Comparison of ENCODE assay signal across 8 mouse cellular contexts in the genomic region with DNA sequence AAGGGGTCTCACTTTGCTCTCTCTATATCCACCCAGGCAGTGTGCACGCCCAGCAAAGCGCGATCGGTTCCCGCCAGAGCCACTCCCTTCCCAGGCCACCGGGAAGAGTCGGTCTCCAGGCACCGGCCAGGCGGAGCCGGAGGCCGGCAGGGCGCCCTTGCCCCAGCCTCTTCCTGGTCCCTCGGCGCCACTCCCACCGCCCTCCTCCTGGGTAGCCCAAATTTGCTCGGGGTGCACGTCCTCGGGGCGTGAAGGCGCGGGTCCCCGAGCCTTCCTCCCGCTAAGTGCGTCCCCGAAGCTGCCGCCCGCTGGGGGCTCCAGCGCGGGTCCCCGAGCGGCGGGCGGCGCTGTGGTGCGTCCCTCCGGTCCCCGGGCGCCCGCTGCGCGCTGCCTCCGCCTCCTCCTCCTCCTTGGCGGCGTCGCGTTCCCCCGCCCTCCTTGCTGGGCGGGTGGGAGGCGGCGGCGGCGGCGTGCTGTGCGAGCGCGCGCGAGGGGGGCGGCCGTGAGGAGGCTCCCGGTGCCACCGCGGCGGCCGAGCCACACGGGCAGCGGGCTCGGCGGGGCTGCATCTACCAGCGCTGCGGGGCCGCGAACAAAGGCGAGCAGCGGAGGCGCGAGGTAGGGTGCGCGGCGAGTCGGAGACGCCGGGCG. TPM values are rescaled to one million over a fixed set of nuclear protein-coding genes. Genes with fewer than 3 reads are reported as not detected.
A peak's percentile ranks its signal among the peaks of the same experiment; 100 is the strongest.
DNase-seq lines count a peak whose midpoint lies in the region; ATAC-seq and TF ChIP-seq lines count a peak whose summit lies in the region.

Gene Sh3rf1 (plus strand): TSS at position 144 of the 651 bp plus-strand sequence.

- intact Hi-C loops in heart, postnatal 14 days (cut with DNase I) = loop anchor here (2.0 to 10.0 kb wide), 4 partner anchors 93 to 257 kb away; no protein-coding TSS in a partner anchor

- no peak for TF ChIP-seq EP300 in ES-Bruce4 (IDR thresholded peaks at IDR 0.05; ENCODE audit: insufficient read depth, low read depth, low read length)

- peak; percentile 89 for ATAC-seq in forebrain, embryonic 15.5 days (replicated peaks)
- peak; percentile 63 for ATAC-seq in neutrophil, adult 5-6 weeks (ENCODE audit: extremely low read depth, insufficient number of reproducible peaks, low FRiP score, poor library complexity, severe bottlenecking)

- peak; percentile 42 for DNase-seq in c-Kit-positive CD71-negative TER-119-negative erythroid progenitor cells, embryonic 14.5 days (ENCODE audit: low read depth)
- DNase-seq in heart, postnatal 14 days = peak; percentile 87 to 91
- peak; percentile 72 to 78 for DNase-seq in layer of hippocampus, adult 18-20 months (ENCODE audit: low spot score in 2 of 2)
- peak; percentile 81 for DNase-seq in lung, adult 2 months
- DNase-seq in thymus, adult 18-20 months = peak; percentile 62 to 72

- peaks cover 2% of the 10 kb centered on the region for H3K4me1 ChIP-seq in ES-Bruce4 (ENCODE audit: control insufficient read depth, insufficient read depth, low read length)
- H3K4me1 ChIP-seq in forebrain, embryonic 15.5 days = peaks cover 41% of the 10 kb centered on the region
- H3K4me1 ChIP-seq in lung, adult 2 months (ENCODE audit: control insufficient read depth, insufficient read depth, low read length) = peaks cover 6% of the 10 kb centered on the region

- no peaks in the 10 kb centered on the region for H3K9me3 ChIP-seq in ES-Bruce4 (replicated peaks; ENCODE audit: control insufficient read depth, insufficient read depth, low read length, poor library complexity, severe bottlenecking)
- H3K9me3 ChIP-seq in forebrain, embryonic 15.5 days = no peaks in the 10 kb centered on the region

- TF ChIP-seq CTCF in ES-Bruce4 (IDR thresholded peaks at IDR 0.05; ENCODE audit: low read depth, low read length) = no peak
- no peak for TF ChIP-seq CTCF in lung, adult 2 months (IDR thresholded peaks at IDR 0.05; ENCODE audit: insufficient read depth, low read length)

- WGBS in forebrain, embryonic 15.5 days = under 1% methylated on average over 77 of the region's 84 CpGs
- WGBS in lung, adult 2 months = under 1% methylated on average over 73 of the region's 84 CpGs

- peak within 1 kb of the TSS; percentile 84 for H3K4me2 ChIP-seq in forebrain, embryonic 15.5 days (replicated peaks)

- no peak for TF ChIP-seq POLR2A in ES-Bruce4 (IDR thresholded peaks at IDR 0.05; ENCODE audit: insufficient read depth, low read length)
- TF ChIP-seq POLR2A in lung, adult 2 months (IDR thresholded peaks at IDR 0.05; ENCODE audit: borderline replicate concordance, extremely low read depth, low read depth, low read length) = peak; percentile 41; the same call in 1 of the 2 replicates

- no peak within 1 kb of the TSS; the same call in 1 of the 2 replicates for H3K27ac ChIP-seq in ES-Bruce4 (ENCODE audit: insufficient read depth, low read length)
- H3K27ac ChIP-seq in forebrain, embryonic 15.5 days (replicated peaks) = peak within 1 kb of the TSS; percentile 82

- no peaks in the 10 kb centered on the region; the same call in 1 of the 2 replicates for H3K27me3 ChIP-seq in ES-Bruce4 (ENCODE audit: control insufficient read depth, insufficient read depth, low read length, poor library complexity, severe bottlenecking)
- no peaks in the 10 kb centered on the region for H3K27me3 ChIP-seq in forebrain, embryonic 15.5 days

- H3K36me3 ChIP-seq in ES-Bruce4 (ENCODE audit: control insufficient read depth, insufficient read depth, low read length, poor library complexity, severe bottlenecking) = peaks cover 4% of the 10 kb centered on the region
- H3K36me3 ChIP-seq in forebrain, embryonic 15.5 days = no peaks in the 10 kb centered on the region

- H3K9ac ChIP-seq in ES-Bruce4 (ENCODE audit: low read depth, poor library complexity, severe bottlenecking) = peak within 1 kb of the TSS; percentile 96
- H3K9ac ChIP-seq in forebrain, embryonic 15.5 days (replicated peaks) = peak within 1 kb of the TSS; percentile 85

- H3K4me3 ChIP-seq in ES-Bruce4 (ENCODE audit: low read depth, low read length) = peak within 1 kb of the TSS; percentile 86
- H3K4me3 ChIP-seq in forebrain, embryonic 15.5 days = peak within 1 kb of the TSS; percentile 81
- H3K4me3 ChIP-seq in lung, adult 2 months (replicated peaks; ENCODE audit: extremely low read depth, low read depth, low read length) = peak within 1 kb of the TSS; percentile 83

RNA-seq across cellular contexts. Expression of gene Sh3rf1, which starts in this region (rescaled TPM):
- polyA plus RNA-seq in ES-Bruce4 (2011; ENCODE audit: insufficient read depth, insufficient read length, low read depth, missing spikeins) = 19.0 and 20.4 TPM in 2 replicates
- polyA plus RNA-seq in forebrain, embryonic 15.5 days (2015; fragmentation: Nextera tagmentation; extraction: Ambion mirVana) = 32.3 and 32.8 TPM in 2 replicates
- total RNA-seq in heart, postnatal 14 days (2021) = 1 to 10 TPM; 8.0 to 8.8 TPM
- total RNA-seq in layer of hippocampus, adult 18-20 months (2021) = 10 to 100 TPM; 64.7 to 72.7 TPM
- 19.7 and 20.1 TPM in 2 replicates for polyA plus RNA-seq in lung, adult 2 months (2012; rRNA removed)
- total RNA-seq in neutrophil, adult 5-6 weeks (2017) = 1.5 and 2.0 TPM in 2 replicates

Comparison
In these comparisons a context has a peak if more than half of its experiments do, and no peak if none do; other contexts are left out.
1. RNA of gene Sh3rf1 (total RNA-seq): 64.7 to 72.7 TPM in layer of hippocampus, adult 18-20 months; 8.0 to 8.8 TPM in heart, postnatal 14 days and 1.5 to 2.0 TPM in neutrophil, adult 5-6 weeks; every median in the first group is over 4 times any median in the second.
2. Peak in every context shown above with its lines, with median percentiles within 50 percentile points of each other: H3K4me3 ChIP-seq and DNase-seq.